Mouse (Mus musculus) bone marrow, adult 2 months (tissue): ENCODE results near the gene Ubash3b. TPM values are rescaled to one million over a fixed set of nuclear protein-coding genes. Genes with fewer than 3 reads are reported as not detected.

Source experiments
- H3K27ac ChIP-seq: fragments of 200-500 bp; 2 replicates; pipeline ENCODE4 v1.5.1; 2012; ENCODE audit warnings: low read depth, mild to moderate bottlenecking, control low read depth, inconsistent platforms, low read length; ENCODE audit not compliant: control insufficient read depth, poor library complexity, insufficient read depth
- H3K4me1 ChIP-seq: fragments of 200-500 bp; 2 replicates; pipeline ENCODE4 v1.6.1; 2011; ENCODE audit warnings: low read length; ENCODE audit not compliant: control insufficient read depth, insufficient read depth
- H3K4me3 ChIP-seq: fragments of 200-500 bp; replicated peaks from 2 replicates; pipeline ENCODE3; 2011; ENCODE audit warnings: mild to moderate bottlenecking, low read depth, low read length, control low read depth; ENCODE audit not compliant: control insufficient read depth
- CTCF ChIP-seq: fragments of 200-500 bp; IDR thresholded peaks from 2 replicates; pipeline ENCODE4 v1.5.1; 2011; ENCODE audit warnings: low read length, control low read depth; ENCODE audit not compliant: control insufficient read depth, insufficient read depth
- POLR2A ChIP-seq: fragments of 200-500 bp; IDR thresholded peaks from 2 replicates; pipeline ENCODE4 v1.6.1; 2011; ENCODE audit warnings: low read depth, mild to moderate bottlenecking, control low read depth, low read length, borderline replicate concordance; ENCODE audit not compliant: control insufficient read depth
- WGBS: fragments of 180-500 bp; shearing (Covaris S2); methylation state at CpG from one replicate; pipeline ENCODE4 v1.1.7; 2018; 5-methylcytosine and 5-hydroxymethylcytosine counted together
- polyA plus RNA-seq: library from polyadenylated mRNA; stranded (reverse); fragments of >200 nt; gene quantifications from 2 replicates; pipeline ENCODE4 v1.2.4, GENCODE M21; 2011; ENCODE audit warnings: low replicate concordance; ENCODE audit not compliant: missing spikeins, insufficient read depth, insufficient read length

Gene Ubash3b
- polyA plus RNA-seq, 1 experiment = 33.4 TPM

- Histone ChIP-seq H3K27ac (peak overlapping the region; percentile 32; the same call in 1 of the 2 replicates), H3K4me3 (no peak overlapping the region), H3K4me1 (peaks cover 13% of the 10 kb centered on the region)
- no peak for TF ChIP-seq POLR2A
- 20% methylated on average over 7 of the region's 7 CpGs for WGBS
Measured at GRCm38 (mm10) chr9:41136691-41137467, 24.6 kb downstream of the Ubash3b start.

GRCm38 (mm10) chr9:41136273-41136672, 25.2 kb downstream of the Ubash3b start:
- WGBS = 80% methylated on average over 2 of the region's 2 CpGs
- no peak overlapping the region for H3K4me3 ChIP-seq
- H3K27ac ChIP-seq = no peak overlapping the region
- no peak for TF ChIP-seq POLR2A
- no peak for TF ChIP-seq CTCF
- H3K4me1 ChIP-seq = peaks cover 13% of the 10 kb centered on the region

GRCm38 (mm10) chr9:41134907-41135306, 26.6 kb downstream of the Ubash3b start:
- 5% methylated on average over 4 of the region's 4 CpGs for WGBS
- peaks cover 16% of the 10 kb centered on the region for H3K4me1 ChIP-seq
- TF ChIP-seq POLR2A = no peak
- TF ChIP-seq CTCF = no peak
- peak overlapping the region; percentile 16 for H3K4me3 ChIP-seq
- H3K27ac ChIP-seq = peak overlapping the region; percentile 64; the same call in 1 of the 2 replicates

- TF ChIP-seq POLR2A = no peak
- TF ChIP-seq CTCF = no peak
- 53% methylated on average over 8 of the region's 8 CpGs for WGBS
Measured at GRCm38 (mm10) chr9:41130563-41130962, 30.9 kb downstream of the Ubash3b start.

GRCm38 (mm10) chr9:41129802-41130480, 31.6 kb downstream of the Ubash3b start:
- 73% methylated on average over 10 of the region's 10 CpGs for WGBS
- TF ChIP-seq CTCF (no peak), POLR2A (no peak)
- peaks cover 11% of the 10 kb centered on the region for H3K4me1 ChIP-seq
- H3K27ac ChIP-seq = no peak overlapping the region
- H3K4me3 ChIP-seq = no peak overlapping the region

More at GRCm38 (mm10) chr9:41130563-41130962, 30.9 kb downstream of the Ubash3b start:
- peaks cover 13% of the 10 kb centered on the region for H3K4me1 ChIP-seq
- no peak overlapping the region for H3K27ac ChIP-seq
- no peak overlapping the region for H3K4me3 ChIP-seq

- TF ChIP-seq CTCF (no peak), POLR2A (no peak)
- peaks cover 11% of the 10 kb centered on the region for H3K4me1 ChIP-seq
- WGBS = 18% methylated on average over 3 of the region's 3 CpGs
- no peak overlapping the region for H3K27ac ChIP-seq
- H3K4me3 ChIP-seq = no peak overlapping the region
Measured at GRCm38 (mm10) chr9:41129273-41129672, 32.2 kb downstream of the Ubash3b start.

GRCm38 (mm10) chr9:41126723-41127122, 34.8 kb downstream of the Ubash3b start:
- no peak overlapping the region for H3K4me3 ChIP-seq
- TF ChIP-seq POLR2A (no peak), CTCF (no peak)
- H3K4me1 ChIP-seq = peaks cover 10% of the 10 kb centered on the region
- no peak overlapping the region for H3K27ac ChIP-seq
- 75% methylated on average over 3 of the region's 3 CpGs for WGBS

- Histone ChIP-seq H3K4me1 (peaks cover 3% of the 10 kb centered on the region), H3K4me3 (no peak overlapping the region), H3K27ac (no peak overlapping the region)
- no peak for TF ChIP-seq CTCF
- TF ChIP-seq POLR2A = no peak
- WGBS = 87% methylated on average over 6 of the region's 6 CpGs
Measured at GRCm38 (mm10) chr9:41124305-41124704, 37.2 kb downstream of the Ubash3b start.
